Mouse (Mus musculus) cortical plate, adult 2 months (tissue): ENCODE measurements around the gene Hnrnpul1.

Experiments used
- CTCF ChIP-seq: fragments of 200-500 bp; IDR thresholded peaks from 2 replicates; pipeline ENCODE4 v1.5.1; 2011; ENCODE audit warnings: mild to moderate bottlenecking, control low read depth, low read length; ENCODE audit not compliant: insufficient read depth; ENCODE audit errors: extremely low read depth
- POLR2A ChIP-seq: fragments of 200-500 bp; IDR thresholded peaks from 2 replicates; pipeline ENCODE4 v1.6.1; 2011; ENCODE audit warnings: mild to moderate bottlenecking, low read length, control low read depth; ENCODE audit not compliant: insufficient read depth; ENCODE audit errors: extremely low read depth

DNA sequence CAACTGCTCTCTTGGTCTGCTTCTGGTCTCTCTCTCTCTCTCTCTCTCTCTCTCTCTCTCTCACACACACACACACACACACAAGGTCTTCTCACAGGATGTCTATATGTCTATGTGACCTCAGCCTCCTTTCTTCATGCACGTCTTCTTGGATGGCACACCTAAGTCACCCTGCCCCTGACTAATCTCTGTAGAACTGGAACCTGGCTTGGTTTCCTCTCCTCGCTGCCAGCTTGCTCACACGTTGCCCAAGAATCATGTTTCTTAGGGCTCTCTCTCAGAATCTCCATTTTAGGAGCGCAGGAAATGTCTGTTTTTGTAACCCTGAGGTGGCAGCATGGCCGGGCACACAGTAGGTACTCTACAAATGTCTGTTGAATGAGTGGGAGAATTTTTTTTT is 25.5 kb upstream of the Hnrnpul1 start:
- TF ChIP-seq POLR2A (no peak), CTCF (no peak)
